Mouse (Mus musculus): ENCODE measurements at regions not wholly inside any gene's neighbourhood (a gene's known extent, or its start where the extent isn't known, plus 50 kb on each side); places are given as distances from the start of the nearest gene placed in this dataset.
A peak's percentile ranks its signal among the peaks of the same experiment; 100 is the strongest.

GRCm38 (mm10) chrX:58686119-58686518, 223.0 kb upstream of the 4930550L24Rik start:
- no peaks in the 10 kb centered on the region for H3K4me1 ChIP-seq (ENCODE audit: insufficient read depth, low read length)
- no peaks in the 10 kb centered on the region for H3K9me3 ChIP-seq (ENCODE audit: low read length)
- no peak overlapping the region for H3K4me2 ChIP-seq (ENCODE audit: low read depth, low read length)
- no peak overlapping the region for H3K4me3 ChIP-seq (ENCODE audit: low read length)
- DNase-seq (ENCODE audit: low spot score) (no peak), ATAC-seq (no peak)
- no peaks in the 10 kb centered on the region for H3K36me3 ChIP-seq (ENCODE audit: insufficient read depth, low read length)
- no peaks in the 10 kb centered on the region for H3K27me3 ChIP-seq (ENCODE audit: insufficient read depth, low read length)
- no peak overlapping the region for H3K27ac ChIP-seq
- WGBS = 65% methylated on average over 4 of the region's 4 CpGs
- H3K9ac ChIP-seq (replicated peaks; ENCODE audit: low read length) = no peak overlapping the region
- TF ChIP-seq CTCF (IDR thresholded peaks at IDR 0.05; ENCODE audit: low read depth) = no peak

- Histone ChIP-seq H3K4me3 (ENCODE audit: low read length) (no peak overlapping the region), H3K27ac (no peak overlapping the region), H3K4me1 (ENCODE audit: insufficient read depth, low read length) (no peaks in the 10 kb centered on the region), H3K4me2 (ENCODE audit: low read depth, low read length) (no peak overlapping the region), H3K9me3 (ENCODE audit: low read length) (no peaks in the 10 kb centered on the region), H3K36me3 (ENCODE audit: insufficient read depth, low read length) (no peaks in the 10 kb centered on the region), H3K9ac (replicated peaks; ENCODE audit: low read length) (no peak overlapping the region), H3K27me3 (ENCODE audit: insufficient read depth, low read length) (no peaks in the 10 kb centered on the region)
- DNase-seq (ENCODE audit: low spot score) (peak; percentile 9), ATAC-seq (no peak)
- 54% methylated on average over 2 of the region's 2 CpGs for WGBS
- no peak for TF ChIP-seq CTCF (IDR thresholded peaks at IDR 0.05; ENCODE audit: low read depth)
Measured at GRCm38 (mm10) chrX:58688964-58689363, 220.2 kb upstream of the 4930550L24Rik start.

- 61% methylated on average over 4 of the region's 4 CpGs for WGBS
- Histone ChIP-seq H3K27ac (no peak overlapping the region), H3K9ac (replicated peaks; ENCODE audit: low read length) (no peak overlapping the region), H3K4me2 (ENCODE audit: low read depth, low read length) (no peak overlapping the region), H3K9me3 (ENCODE audit: low read length) (no peaks in the 10 kb centered on the region), H3K27me3 (ENCODE audit: insufficient read depth, low read length) (no peaks in the 10 kb centered on the region), H3K4me3 (ENCODE audit: low read length) (no peak overlapping the region), H3K4me1 (ENCODE audit: insufficient read depth, low read length) (no peaks in the 10 kb centered on the region), H3K36me3 (ENCODE audit: insufficient read depth, low read length) (no peaks in the 10 kb centered on the region)
- no peak for TF ChIP-seq CTCF (IDR thresholded peaks at IDR 0.05; ENCODE audit: low read depth)
- DNase-seq (ENCODE audit: low spot score) (peak; percentile 12), ATAC-seq (peak; percentile 55)
Measured at GRCm38 (mm10) chrX:58702152-58702741, 206.9 kb upstream of the 4930550L24Rik start.
